Mouse (Mus musculus) frontal cortex, postnatal 14 days (tissue): ENCODE results near the gene Calr3.

Source experiments
- DNase-seq, 2 experiments: peaks; one replicate each; pipeline ENCODE4 v3.0.0; 2022; ENCODE audit warnings: low spot score in 2 of 2

Calr3 gene

DNA sequence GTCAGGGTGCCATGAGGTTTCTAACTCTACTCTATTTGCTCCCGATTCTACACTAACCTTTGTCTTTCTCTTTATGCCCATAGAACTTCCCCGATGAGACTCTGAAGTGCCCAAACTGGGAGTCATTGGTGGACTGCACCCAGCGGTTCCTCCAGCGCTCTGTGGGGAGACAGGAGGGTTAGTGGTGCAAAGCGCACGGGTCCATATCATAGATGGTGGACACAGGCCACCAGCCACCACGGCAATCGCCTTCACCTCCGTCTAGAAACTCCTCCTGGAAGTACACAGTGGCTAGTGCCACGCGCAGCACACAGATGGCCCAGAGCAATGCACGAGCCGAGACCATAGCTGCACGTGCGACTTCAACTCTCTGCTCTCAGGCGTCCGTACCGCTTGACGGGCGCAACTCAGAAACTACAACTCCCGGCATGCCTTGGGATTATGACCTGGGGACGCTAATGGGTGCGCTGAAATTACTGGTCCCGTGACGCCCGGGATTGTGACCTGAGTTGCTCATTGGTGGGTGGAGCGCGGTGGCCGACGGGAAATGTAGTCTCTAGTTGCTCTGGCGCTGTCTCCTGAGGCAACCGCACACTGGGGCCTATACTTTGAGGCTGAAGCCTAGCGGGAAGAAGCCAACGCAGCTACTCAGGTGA lies at the start of gene Calr3, which contains the start of gene 1700030K09Rik:
Gene Calr3 (minus strand): TSS at position 533 of the 656 bp plus-strand sequence.
Gene 1700030K09Rik (plus strand): TSS at position 543 of the 656 bp plus-strand sequence.
- DNase-seq: peak; percentile 97 to 98

DNA sequence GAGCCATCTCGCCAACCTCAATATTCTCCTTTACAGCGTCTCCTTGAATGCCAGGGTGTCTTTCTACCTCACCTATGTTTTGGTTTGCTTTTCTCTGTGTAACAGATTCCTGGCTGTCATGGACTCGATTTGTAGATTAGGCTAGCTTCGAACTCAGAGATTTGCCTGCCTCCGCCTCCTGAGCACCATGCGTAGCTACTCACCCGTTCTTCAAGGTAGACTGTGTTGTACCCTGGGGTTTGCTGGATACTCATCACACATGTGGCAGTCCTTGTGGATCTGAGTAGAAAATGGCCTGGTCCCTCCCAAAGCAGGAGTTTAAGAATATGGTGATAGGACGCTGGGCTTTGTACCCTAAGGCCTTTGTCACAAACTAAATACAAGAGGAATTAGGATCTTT lies 49.7 kb upstream of the Calr3 start:
- DNase-seq: no peak

DNA sequence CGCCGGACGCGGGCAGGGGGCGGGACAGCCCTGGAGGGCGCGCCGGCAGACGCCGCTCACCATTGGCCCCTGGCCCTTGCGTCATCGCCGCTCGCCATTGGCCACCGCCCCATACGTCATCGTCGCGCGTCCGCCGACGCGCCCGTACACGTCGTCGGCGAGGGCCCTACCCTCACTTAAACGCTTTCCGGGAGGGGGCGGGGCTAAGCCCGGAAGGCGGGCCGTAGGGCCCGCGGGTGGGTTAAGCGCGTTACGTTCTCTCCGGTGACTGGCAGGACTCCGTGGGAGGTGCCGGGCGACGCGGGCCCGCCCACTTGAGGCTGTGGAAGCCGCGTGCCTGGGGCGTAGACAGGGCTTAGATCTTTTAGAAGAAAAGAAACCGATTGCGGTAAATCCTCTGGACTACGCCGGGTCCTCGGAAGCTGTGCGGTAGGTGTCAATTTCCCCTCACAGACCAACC lies 49.0 kb upstream of the Calr3 start:
- DNase-seq: peak; percentile 99

DNA sequence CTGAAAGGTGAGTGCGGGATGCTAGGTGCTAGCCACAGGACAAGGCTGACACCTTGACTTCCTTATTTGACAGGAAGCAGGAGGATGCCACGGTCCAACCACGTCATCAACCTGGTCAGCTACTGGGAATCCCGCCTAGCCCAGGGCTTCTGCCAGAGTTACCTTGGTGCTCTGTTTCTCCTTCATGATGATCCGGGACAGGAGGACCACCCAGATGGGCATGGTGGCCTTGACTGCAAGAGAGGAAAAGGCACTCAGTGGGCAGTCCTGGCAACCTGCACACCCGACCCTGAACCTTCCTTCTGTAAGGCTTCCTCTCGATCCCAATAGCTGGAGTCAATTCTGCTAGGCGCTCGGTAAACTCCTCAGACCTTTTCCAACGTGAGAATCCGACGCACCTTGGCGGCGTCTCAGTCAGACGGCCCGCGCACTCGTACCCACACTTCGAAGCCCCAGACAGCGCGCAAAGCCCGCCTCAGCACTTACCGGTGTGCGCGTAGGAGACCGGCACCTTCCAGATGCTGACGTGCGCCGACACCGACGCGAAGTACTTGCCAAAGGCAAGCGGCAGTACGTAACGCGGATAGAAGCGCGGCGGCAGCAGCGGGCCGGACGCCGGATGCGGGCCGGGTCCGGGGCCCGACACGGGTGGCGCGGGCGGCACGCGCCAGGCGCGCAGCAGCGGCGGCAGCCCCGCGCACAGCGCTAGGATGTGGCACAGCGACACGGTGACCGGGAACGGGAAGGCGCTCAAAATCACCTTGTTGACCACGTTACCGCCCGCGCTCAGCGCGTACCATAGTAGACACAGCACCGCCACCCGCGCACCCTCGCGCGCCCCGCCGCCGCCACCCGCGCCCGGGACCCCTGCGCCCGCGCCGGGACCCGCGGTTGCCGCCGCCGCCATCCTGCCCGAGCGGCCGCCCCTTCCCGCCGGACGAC lies 48.3 kb upstream of the Calr3 start, which contains the start of gene Slc35e1:
Gene Slc35e1 (minus strand): TSS at position 935 of the 942 bp plus-strand sequence.
- DNase-seq: peak in 1 of 2 experiments; percentile 42

DNA sequence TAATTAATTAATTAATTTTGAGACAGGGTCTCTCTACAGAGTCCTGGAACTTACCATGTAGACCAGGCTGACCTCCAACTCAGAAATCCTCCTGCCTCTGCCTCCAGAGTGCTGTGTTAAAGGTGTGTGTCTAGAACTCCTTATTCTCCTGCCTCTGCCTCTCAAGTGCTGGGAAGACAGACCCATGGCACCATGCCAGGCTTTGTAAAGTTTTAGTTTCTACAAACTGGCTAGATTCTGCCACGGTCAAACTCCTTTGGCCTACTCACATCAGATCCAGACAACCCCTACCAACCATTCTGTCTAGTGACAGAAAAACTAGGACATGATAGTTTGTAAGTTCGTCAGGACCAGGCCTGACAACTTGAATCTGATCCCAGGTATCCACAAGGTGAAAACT lies 47.3 kb upstream of the Calr3 start:
- DNase-seq: no peak

DNA sequence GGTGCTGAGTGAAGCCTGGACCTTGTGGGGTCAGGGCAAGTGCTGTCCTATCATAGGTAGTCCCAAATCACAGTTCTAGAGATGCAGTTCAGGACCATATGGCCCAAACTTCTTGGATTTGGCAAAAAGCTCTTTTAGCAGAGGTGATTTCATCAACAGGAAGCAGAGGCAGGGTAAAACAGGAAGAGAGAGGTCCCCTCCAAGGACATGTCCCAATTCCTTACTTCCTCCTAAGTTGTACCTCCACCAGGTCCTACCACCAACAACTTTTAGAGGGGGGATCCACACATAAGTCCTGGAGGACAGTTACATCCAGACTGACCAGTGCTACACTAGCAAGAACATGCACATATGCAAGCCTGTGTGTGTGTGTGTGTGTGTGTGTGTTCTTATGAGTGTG lies 43.3 kb upstream of the Calr3 start:
- no peak for DNase-seq

DNA sequence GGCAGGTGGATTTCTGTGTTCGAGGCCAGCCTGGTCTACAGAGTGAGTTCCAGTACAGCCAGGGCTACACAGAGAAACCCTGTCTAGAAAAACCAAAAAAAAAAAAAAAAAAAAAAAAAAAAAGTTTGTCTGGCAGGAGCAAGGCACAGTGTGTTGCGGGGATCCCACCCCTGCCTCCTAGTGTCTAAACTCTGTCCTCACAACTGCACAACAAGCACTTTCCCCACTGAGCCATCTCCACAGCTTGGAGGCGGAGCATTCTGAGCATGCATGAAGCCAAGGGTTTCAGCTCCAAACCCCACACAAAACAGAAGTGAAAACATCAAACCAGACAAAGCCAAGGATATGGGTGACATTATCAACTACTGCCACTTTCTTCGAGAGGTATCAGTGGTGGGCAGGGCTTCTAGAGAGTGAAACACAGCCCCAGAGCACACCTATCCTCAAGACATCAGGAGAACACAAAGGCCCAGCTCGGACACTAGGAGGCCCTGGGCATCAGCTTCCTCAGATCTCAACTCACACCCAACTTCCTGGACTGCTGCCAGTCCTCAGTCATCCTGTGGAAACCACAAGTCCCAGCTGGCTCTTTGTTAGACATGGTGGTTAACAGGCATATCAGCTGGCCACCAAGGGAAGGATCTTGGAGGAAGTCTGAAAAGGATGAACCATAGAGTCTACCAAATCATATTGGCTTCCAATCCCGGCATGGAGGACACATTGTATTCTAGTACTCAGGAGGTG lies 42.0 kb upstream of the Calr3 start:
- DNase-seq: peak in 1 of 2 experiments; percentile 37

DNA sequence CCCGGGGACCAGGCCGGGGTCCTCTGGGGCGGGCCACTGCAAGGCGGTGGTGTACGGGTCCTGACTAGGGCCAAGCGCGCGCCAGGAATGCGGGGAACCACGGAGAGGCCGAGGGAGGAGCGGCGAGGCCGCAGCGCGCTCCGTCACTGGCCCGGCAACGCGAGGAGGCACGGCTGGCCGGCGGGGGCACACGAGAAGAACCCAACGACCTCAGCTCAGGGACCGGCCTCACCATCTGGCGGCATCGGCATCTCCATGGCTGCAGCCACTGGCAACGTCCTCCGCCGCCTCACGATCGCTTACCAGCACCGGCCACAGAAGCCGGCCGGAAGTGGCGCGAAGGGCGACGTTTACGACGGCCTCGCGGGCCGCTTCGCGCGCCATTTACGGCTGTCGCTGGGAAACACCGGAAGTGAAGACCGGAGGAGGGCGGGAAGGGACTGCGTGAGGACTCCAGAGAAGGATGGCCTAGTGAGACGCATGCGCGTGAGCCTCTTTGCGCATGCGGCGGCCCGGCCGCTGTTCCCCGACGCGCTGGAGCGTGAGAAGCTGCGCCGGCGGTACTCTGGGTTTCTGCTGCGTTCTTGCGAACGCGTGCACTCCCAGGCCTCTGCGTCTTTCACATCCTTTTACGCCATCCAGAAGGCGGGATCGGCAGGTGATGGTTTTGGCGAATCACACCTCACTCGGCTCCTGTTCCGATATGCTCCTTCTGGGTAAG lies 31.3 kb upstream of the Calr3 start, which contains the start of gene Cherp:
Gene Cherp (minus strand): TSS at position 401 of the 721 bp plus-strand sequence.
- peak; percentile 95 to 97 for DNase-seq

DNA sequence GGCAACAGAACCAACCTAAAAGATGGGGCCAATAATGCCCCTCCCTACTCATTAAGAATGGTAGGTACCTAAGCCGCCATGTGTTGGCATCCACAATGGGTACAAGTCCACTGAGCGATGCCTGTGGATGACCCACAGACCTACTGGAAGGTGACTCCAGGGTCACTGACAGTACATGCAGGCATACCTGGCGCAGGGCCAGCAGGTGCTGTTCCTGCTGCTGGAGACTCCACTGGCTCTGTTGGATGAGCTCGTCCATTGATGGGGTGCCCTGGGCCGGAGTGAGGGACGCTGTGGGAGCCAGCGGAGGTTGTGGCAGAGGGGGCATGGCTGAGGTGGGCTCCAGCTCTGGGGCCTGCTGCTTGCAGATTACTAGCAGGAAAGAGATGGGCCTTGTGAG lies 27.0 kb upstream of the Calr3 start:
- DNase-seq: no peak

DNA sequence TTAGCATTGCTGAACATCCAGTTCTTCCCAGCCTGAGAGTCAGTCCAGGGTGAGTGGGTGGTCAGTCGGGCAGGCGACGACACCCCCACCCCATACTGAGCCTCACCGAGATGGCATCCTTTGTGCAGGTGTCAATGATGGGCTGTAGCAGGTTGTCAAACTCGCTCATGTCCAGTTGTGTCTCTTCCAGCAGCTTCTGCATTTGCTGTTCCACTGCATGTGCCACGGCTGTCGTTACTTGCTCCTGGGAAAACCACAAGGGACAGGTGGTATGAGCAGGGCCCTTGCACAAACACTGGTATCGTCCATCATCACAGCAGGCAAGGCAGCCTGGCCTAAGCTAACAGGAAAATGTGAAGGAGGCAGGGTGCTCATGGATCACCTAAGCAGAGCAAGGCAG lies 26.3 kb upstream of the Calr3 start:
- DNase-seq: no peak

DNA sequence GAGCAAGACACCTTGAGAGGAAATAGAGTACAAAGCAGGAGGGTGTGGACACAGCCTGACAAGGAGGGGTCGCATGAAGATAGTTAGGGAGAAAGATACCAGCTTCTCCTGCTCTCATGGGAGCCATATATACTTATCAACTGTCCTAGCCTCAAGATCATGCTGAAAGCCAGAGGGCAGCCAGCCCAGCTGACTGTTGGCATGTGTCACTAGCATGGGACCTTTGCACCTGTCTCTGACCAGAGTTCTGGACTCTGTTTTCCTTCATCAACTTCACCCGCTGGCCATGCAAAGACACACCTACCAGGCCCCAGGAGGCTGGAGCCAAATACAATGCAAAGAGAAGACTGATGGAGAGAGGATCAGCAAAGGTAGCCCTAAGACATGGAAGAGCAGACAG lies 25.6 kb upstream of the Calr3 start:
- DNase-seq: no peak

DNA sequence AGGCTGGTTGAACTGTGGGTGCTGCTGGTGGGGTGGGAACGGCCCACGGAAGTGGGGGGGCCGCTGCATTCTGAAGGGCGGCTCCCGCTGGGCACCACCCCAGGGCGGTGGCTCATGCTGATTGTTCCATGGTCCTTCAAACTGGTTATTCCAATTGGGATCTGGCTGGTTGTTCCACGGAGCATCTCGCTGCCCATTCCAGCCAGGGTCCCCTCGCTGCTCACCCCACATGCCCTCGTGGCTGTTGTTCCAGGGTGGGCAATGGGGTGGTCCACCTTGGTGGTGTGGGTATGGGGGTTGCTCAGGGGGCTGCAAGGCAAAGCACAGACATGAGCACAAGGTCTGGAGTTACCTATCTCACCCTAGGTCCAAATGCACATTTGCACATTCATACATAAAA lies 20.5 kb upstream of the Calr3 start:
- DNase-seq: no peak

DNA sequence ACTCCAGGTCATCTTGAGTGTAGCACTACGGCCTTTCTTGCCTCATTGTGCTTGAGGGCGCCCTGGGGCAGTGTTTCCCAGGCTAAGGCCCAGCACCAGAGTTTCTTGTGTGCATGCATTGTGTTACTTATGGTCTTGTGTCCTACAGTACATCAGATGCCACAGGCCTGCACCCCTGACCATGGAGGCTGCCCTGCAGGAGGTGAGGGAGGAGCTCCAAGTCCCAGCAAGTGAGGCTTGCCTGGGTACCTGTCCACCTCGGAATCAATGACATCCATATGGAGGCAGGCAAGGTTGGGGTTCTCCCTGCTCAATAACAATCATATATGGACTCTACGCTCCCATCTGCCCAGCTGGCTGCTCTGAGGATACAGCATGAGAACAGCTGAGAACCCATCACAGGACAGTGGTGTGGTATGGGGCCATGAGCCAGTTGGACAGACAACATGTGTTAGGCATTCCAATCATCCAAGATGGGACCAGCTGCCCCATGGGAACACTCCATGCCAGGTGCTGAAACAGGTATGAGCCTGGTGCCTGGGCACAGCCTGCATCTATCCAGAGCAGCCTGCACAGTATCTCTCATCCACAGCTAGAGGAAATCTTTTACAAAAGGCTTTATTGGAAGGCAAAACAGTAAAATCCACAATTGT lies 16.3 kb upstream of the Calr3 start:
- no peak for DNase-seq

DNA sequence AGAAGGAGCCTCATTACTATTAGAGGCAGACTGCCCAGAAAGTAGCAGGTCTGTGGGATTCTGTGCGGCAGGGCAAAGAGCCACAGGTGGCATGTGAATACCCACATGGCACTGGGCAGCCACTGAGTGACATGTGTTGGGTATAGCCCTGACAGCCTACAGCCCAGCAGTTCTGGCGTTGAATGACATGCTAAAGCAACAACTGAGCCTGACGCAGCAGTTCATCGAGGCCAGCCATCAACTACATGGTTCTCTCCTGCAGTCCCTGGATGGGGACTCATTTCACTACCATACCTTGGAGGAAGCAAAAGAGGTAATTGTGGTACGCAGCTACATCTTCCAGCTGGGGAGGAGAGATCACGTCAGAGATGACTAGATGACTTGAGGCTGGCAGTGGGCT lies 14.8 kb upstream of the Calr3 start:
- DNase-seq: no peak

DNA sequence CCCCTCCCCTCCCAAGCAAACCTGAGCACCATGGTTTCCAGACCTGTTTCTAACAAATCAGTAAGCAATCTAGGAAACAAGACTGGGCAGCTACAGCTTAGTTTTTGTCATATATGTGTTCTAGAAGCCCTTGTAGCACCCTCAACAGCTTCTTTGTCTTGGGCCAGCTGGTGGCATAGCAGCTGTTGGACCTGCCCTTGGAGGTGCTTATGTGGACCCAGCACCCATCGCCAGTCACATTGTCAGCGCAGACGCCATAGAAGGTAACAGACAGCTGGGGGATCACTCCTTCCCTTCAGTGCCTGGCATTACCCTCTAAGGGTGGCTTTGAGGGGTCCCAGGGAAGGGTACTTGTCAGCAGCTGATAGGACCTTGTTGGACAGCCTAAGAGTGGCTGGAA lies 14.1 kb upstream of the Calr3 start:
- no peak for DNase-seq

DNA sequence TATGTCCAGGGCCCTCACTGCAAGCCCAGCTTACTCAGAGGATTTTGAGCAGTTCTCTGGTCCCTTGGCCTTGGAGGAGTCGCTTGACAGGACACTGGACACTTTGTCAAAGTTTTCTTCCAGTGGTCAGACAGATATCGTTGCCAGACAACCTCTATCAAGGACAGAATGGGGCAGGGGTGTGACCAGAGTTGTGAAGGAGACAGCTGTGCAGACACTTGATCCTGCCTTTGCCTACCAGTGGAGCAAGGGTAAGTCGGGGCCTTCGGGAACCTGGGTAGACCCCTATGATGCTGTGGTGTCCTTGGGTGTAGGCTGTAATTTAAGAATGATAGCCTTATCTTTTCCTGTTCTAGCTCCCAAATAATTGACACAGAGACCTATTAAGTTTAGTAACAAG lies 11.6 kb upstream of the Calr3 start:
- no peak for DNase-seq

DNA sequence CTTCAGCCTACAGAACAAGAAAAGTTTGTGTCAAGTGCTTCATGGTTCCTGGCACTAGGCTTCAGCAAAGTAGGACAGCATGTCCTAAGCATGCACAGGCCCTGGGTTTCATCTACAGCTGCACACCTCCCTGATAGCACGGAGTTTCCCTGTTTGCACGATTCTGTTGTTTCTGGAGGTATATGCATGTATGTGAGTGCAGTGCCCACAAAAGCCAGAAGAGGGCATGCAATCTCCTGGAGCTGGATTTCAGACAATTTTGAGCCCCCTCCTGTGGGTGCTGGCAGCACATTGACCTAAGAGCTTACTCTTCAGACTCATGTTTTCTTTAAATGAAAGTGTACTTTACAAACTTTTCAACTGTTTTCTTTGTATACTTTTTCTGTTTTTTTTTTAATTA lies 10.2 kb upstream of the Calr3 start:
- DNase-seq: no peak

DNA sequence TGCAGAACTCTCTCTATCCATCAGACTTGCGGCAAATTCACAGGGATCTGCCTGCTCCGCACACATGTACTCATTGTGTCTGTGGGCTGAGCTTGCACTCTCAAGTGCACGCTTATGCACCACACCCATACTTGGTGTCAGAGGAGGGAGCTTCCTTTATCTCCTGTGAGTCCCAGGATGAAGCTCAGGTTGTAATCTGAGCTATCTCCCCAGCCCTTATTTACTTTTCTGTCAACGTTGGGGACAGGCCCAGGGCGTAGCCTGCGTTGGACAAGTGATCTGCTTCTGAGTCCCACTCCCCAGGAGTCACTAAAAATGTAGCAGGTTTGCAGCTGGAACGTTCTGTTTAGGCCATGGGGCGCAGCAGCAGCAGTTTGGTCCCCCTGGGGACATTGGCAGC lies 7.8 kb upstream of the Calr3 start:
- DNase-seq: no peak

DNA sequence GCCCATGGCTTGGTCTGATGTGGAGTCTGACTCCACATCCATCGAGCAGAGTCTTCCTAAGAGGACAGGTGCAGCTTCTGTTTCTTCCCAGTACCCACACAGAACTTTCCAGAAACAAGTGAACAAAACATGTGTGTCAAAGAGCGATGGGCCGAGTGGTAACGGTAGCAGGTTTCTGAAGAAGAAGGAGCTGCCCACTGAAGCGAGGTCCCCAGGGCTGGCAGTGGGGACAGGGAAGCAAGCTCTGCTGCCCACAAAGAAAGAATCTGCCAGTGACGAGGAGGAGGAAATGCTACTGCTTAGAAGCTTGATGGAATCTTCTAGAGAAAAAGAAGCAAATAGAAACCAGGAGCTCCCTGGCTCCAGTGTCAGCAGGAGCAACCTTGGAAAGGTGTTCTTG lies 1.4 kb upstream of the Calr3 start:
- no peak for DNase-seq

DNA sequence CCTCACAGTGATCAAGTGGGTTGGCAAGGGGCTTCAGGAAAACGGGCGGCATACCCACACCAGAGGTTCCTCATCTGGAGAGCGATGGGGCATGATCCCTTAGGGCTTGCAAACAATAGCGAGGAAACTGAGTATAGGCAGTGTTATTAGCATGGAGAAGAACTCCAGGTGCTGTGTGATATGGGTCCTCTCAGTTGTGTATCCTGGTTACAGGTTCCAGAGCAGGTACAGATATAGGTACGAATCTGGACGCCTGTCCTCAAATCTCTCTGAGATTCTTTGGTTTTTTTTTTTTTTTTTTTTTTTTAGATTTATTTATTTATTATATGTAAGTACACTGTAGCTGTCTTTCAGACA lies 302 bp upstream of the Calr3 start:
- no peak for DNase-seq
